Mouse (Mus musculus) right cerebral cortex, postnatal 25 days (tissue): Measurements from ENCODE around the gene Rufy4.
"Not testable (repeated sequence)": the region's sequence is repeated elsewhere in the genome, so short reads cannot be mapped to it uniquely, and the experiment has no call there.

Experiments used
- DNase-seq: peaks from one replicate; pipeline ENCODE4 v3.0.0; 2022

Rufy4 gene

GRCm38 (mm10) chr1:74153461-74154184 lies 28.3 kb downstream of the Rufy4 start, which contains the start of gene Cxcr2:
Cxcr2 (plus strand) TSS chr1:74153989.
- DNase-seq: no peak

- no peak for DNase-seq
Observed at GRCm38 (mm10) chr1:74155435-74156012, 30.2 kb downstream of the Rufy4 start.

GRCm38 (mm10) chr1:74156381-74156910 lies 31.1 kb downstream of the Rufy4 start:
- DNase-seq: no peak

GRCm38 (mm10) chr1:74159613-74160012 lies 34.3 kb downstream of the Rufy4 start:
- not testable (repeated sequence) for DNase-seq

GRCm38 (mm10) chr1:74160036-74160435 lies 34.7 kb downstream of the Rufy4 start:
- no peak for DNase-seq

- DNase-seq: no peak
Observed at GRCm38 (mm10) chr1:74167136-74167535, 41.8 kb downstream of the Rufy4 start.

GRCm38 (mm10) chr1:74169721-74170120 lies 44.4 kb downstream of the Rufy4 start:
- DNase-seq: no peak

- DNase-seq: no peak
Observed at GRCm38 (mm10) chr1:74172722-74173121, 47.4 kb downstream of the Rufy4 start.

GRCm38 (mm10) chr1:74175731-74176130 lies 50.4 kb downstream of the Rufy4 start:
- DNase-seq: no peak

GRCm38 (mm10) chr1:74178618-74179017 lies 53.3 kb downstream of the Rufy4 start:
- no peak for DNase-seq

GRCm38 (mm10) chr1:74179624-74180408 lies 54.5 kb downstream of the Rufy4 start:
- DNase-seq: no peak

GRCm38 (mm10) chr1:74181462-74181861 lies 56.1 kb downstream of the Rufy4 start:
- DNase-seq: no peak

GRCm38 (mm10) chr1:74183006-74183405 lies 57.7 kb downstream of the Rufy4 start:
- DNase-seq: no peak

- DNase-seq: no peak
Observed at GRCm38 (mm10) chr1:74190471-74190870, 65.1 kb downstream of the Rufy4 start.

GRCm38 (mm10) chr1:74192711-74193110 lies 67.4 kb downstream of the Rufy4 start:
- DNase-seq: no peak

- DNase-seq: no peak
Observed at GRCm38 (mm10) chr1:74194445-74194844, 69.1 kb downstream of the Rufy4 start, which contains the start of gene Cxcr1. Cxcr1 (minus strand) TSS chr1:74194631.

GRCm38 (mm10) chr1:74195961-74196360 lies 70.6 kb downstream of the Rufy4 start:
- no peak for DNase-seq

- DNase-seq: no peak
Observed at GRCm38 (mm10) chr1:74196621-74197419, 71.5 kb downstream of the Rufy4 start.
